9 mouse cellular contexts compared by ENCODE assay signal in genomic region chr7:112865739-112866138, GRCm38 (mm10).
DNase-seq lines count a peak whose midpoint lies in the region; ATAC-seq and TF ChIP-seq lines count a peak whose summit lies in the region.
"Had no signal": no experiment of that assay in that cellular context is flagged by ENCODE, and none has a peak within 500 bp of the region (broad histone marks: within the 10 kb centered on the region; RNA-seq: fewer than 3 reads in every experiment).

No protein-coding gene starts in this region.

- no peak overlapping the region for H3K9ac ChIP-seq in heart, embryonic 12.5 days
- no peak overlapping the region for H3K9ac ChIP-seq in forebrain, embryonic 12.5 days
- no peak overlapping the region for H3K9ac ChIP-seq in intestine, embryonic 15.5 days
- H3K9ac ChIP-seq: stomach, embryonic 15.5 days had no signal

- TF ChIP-seq CTCF in bone marrow, adult 2 months (IDR thresholded peaks at IDR 0.05; ENCODE audit: control insufficient read depth, insufficient read depth, low read length): peak; percentile 59

- H3K4me1 ChIP-seq in heart, embryonic 12.5 days (replicated peaks): peaks cover 35% of the 10 kb centered on the region
- H3K4me1 ChIP-seq in bone marrow, adult 2 months (ENCODE audit: control insufficient read depth, insufficient read depth, low read length): no peaks in the 10 kb centered on the region
- H3K4me1 ChIP-seq in forebrain, embryonic 12.5 days: peaks cover 8% of the 10 kb centered on the region; the same call in 1 of the 2 replicates
- 0 out of 2 replicates have a peak, but pooled peaks cover 9% of the 10 kb centered on the region for H3K4me1 ChIP-seq in intestine, embryonic 15.5 days (replicated peaks)

- H3K27me3 ChIP-seq in heart, embryonic 12.5 days (replicated peaks): no peaks in the 10 kb centered on the region
- no peaks in the 10 kb centered on the region for H3K27me3 ChIP-seq in forebrain, embryonic 12.5 days
- no peaks in the 10 kb centered on the region for H3K27me3 ChIP-seq in intestine, embryonic 15.5 days (replicated peaks)
- H3K27me3 ChIP-seq: stomach, embryonic 15.5 days had no signal

- H3K4me3 ChIP-seq in heart, embryonic 12.5 days: no peak overlapping the region
- no peak overlapping the region for H3K4me3 ChIP-seq in bone marrow, adult 2 months (replicated peaks; ENCODE audit: control insufficient read depth, low read depth, low read length)
- no peak overlapping the region for H3K4me3 ChIP-seq in forebrain, embryonic 12.5 days (replicated peaks)
- H3K4me3 ChIP-seq in intestine, embryonic 15.5 days (replicated peaks): no peak overlapping the region
- H3K4me3 ChIP-seq: stomach, embryonic 15.5 days had no signal

- peak; percentile 95 for DNase-seq in heart, adult 11 months
- peak; percentile 45 for DNase-seq in 416B (ENCODE audit: low read depth)
- peak; percentile 68 to 77 for DNase-seq in lung, adult 18-20 months
- DNase-seq in right cerebral cortex, postnatal 4 days: peak; percentile 65

- 19% methylated on average over 2 of the region's 2 CpGs for WGBS in heart, embryonic 12.5 days
- WGBS in bone marrow, adult 2 months: 8% methylated on average over 2 of the region's 2 CpGs
- 3% methylated on average over 2 of the region's 2 CpGs for WGBS in forebrain, embryonic 12.5 days
- WGBS in intestine, embryonic 15.5 days: 9% methylated on average over 2 of the region's 2 CpGs

- H3K36me3 ChIP-seq in heart, embryonic 12.5 days: peaks cover 61% of the 10 kb centered on the region
- H3K36me3 ChIP-seq in forebrain, embryonic 12.5 days (replicated peaks): peaks cover 38% of the 10 kb centered on the region
- peaks cover 21% of the 10 kb centered on the region for H3K36me3 ChIP-seq in intestine, embryonic 15.5 days

- no peak for TF ChIP-seq POLR2A in bone marrow, adult 2 months (IDR thresholded peaks at IDR 0.05; ENCODE audit: borderline replicate concordance, control insufficient read depth, low read depth, low read length)

- H3K27ac ChIP-seq in heart, embryonic 12.5 days (ENCODE audit: poor library complexity, severe bottlenecking): no peak overlapping the region
- no peak overlapping the region for H3K27ac ChIP-seq in bone marrow, adult 2 months (ENCODE audit: control insufficient read depth, insufficient read depth, low read depth, low read length, poor library complexity)
- no peak overlapping the region for H3K27ac ChIP-seq in forebrain, embryonic 12.5 days
- H3K27ac ChIP-seq in intestine, embryonic 15.5 days: no peak overlapping the region
- H3K27ac ChIP-seq: stomach, embryonic 15.5 days had no signal

- no peaks in the 10 kb centered on the region for H3K9me3 ChIP-seq in heart, embryonic 12.5 days (replicated peaks)
- H3K9me3 ChIP-seq in forebrain, embryonic 12.5 days: no peaks in the 10 kb centered on the region
- H3K9me3 ChIP-seq in intestine, embryonic 15.5 days: no peaks in the 10 kb centered on the region
- H3K9me3 ChIP-seq: stomach, embryonic 15.5 days had no signal

- H3K4me2 ChIP-seq in heart, embryonic 12.5 days: no peak overlapping the region
- H3K4me2 ChIP-seq in forebrain, embryonic 12.5 days: no peak overlapping the region
- H3K4me2 ChIP-seq in intestine, embryonic 15.5 days (replicated peaks): no peak overlapping the region
- H3K4me2 ChIP-seq: stomach, embryonic 15.5 days had no signal

- ATAC-seq in heart, embryonic 12.5 days (ENCODE audit: insufficient number of reproducible peaks, low FRiP score): no peak
- peak; percentile 44; the same call in 1 of the 2 replicates for ATAC-seq in forebrain, embryonic 12.5 days (ENCODE audit: low FRiP score)
- peak; percentile 35; the same call in 1 of the 2 replicates for ATAC-seq in intestine, embryonic 15.5 days

Comparison
In these comparisons a context has a peak if more than half of its experiments do, and no peak if none do; other contexts are left out.
1. DNase-seq: peak in every context shown above with its lines; median percentile 95 in heart, adult 11 months; 72 in lung, adult 18-20 months; 65 in right cerebral cortex, postnatal 4 days; 45 in 416B.